Mouse (Mus musculus) gastrocnemius, adult 2 months (tissue): ENCODE results near the gene Ptpn18. TPM values are rescaled to one million over a fixed set of nuclear protein-coding genes. Genes with fewer than 3 reads are reported as not detected.

ENCODE experiments used
- DNase-seq: peaks from one replicate; pipeline ENCODE4 v3.0.0; 2022
- H3K27ac ChIP-seq: fragments of 200-600 bp; 2 replicates; pipeline ENCODE4 v1.8.1; 2022; ENCODE audit warnings: mild to moderate bottlenecking
- H3K4me3 ChIP-seq: fragments of 200-600 bp; 2 replicates; pipeline ENCODE4 v1.8.1; 2022; ENCODE audit warnings: mild to moderate bottlenecking, moderate library complexity
- CTCF ChIP-seq: fragments of 200-600 bp; IDR thresholded peaks from 2 replicates; pipeline ENCODE4 v1.8.1; 2022; ENCODE audit warnings: antibody characterized with exemption, mild to moderate bottlenecking, moderate library complexity
- intact Hi-C: fragments of 180-260 bp; cut with DNase I; formaldehyde crosslinking; loops from one replicate; pipeline ENCODE4 v1.15.1; 2025
- total RNA-seq, 2 experiments: library from RNA; stranded (reverse); gene quantifications; 2 replicates each; pipeline ENCODE4 v1.2.3; 2021

Gene Ptpn18
- total RNA-seq, 2 experiments from 2014 or later: 1.8 to 2.3 TPM

DNA sequence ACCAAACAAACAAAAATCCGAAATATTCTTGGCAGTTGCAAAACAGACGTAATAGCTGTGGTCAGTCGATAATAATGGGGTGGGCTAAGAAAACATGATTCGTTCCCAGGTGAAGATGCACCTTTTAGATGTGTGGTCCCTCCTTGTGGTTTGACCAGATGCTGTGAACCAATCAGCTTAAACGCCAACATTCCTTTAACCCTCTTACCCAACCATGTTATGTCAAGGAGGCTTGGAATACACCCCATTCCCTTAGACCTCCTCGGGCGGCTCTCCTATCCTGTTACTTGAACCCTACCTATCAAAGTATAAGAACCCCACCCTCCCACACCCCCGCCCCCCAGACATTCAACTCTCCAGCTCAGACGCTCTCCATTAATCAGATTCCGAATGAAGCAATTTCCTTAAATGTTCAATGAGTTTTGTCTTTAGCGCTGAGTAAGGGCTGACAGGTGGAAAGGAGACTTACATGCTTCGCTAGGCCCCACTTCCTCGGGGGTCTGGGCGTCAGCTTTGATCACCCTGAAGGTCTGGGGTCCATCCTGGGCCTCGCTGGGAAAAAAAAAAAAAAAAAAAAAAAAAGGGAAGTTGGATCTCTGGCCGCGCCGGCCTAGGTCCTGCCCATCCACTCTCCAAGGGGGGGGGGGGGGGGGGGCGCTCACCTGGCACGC is 21.0 kb upstream of the Ptpn18 start:
- H3K4me3 ChIP-seq: peak overlapping the region; percentile 75
- intact Hi-C loops: loop anchor here (10.0 kb wide), 3 partner anchors 314 to 434 kb away; partner anchors contain the start of genes Fam168b and Plekhb2
- peak overlapping the region; percentile 96 for H3K27ac ChIP-seq
- no peak for TF ChIP-seq CTCF
- no peak for DNase-seq

- peak within 1 kb of the TSS; percentile 96 for H3K27ac ChIP-seq
- intact Hi-C loops: loop anchor here (10.0 kb wide), 3 partner anchors 315 to 435 kb away; partner anchors contain the start of genes Fam168b and Plekhb2
- no peak for TF ChIP-seq CTCF
- peak within 1 kb of the TSS; percentile 75 for H3K4me3 ChIP-seq
- peak; percentile 97 for DNase-seq
These were observed 20.2 kb upstream of the Ptpn18 start, which contains the start of the genes Ccdc115 and Imp4 for GRCm38 (mm10) chr1:34439215-34439960. Gene Ccdc115, minus strand, starts transcription at chr1:34439672. Gene Imp4, plus strand, starts transcription at chr1:34439851.

- DNase-seq: no peak
- intact Hi-C loops: loop anchor here (10.0 kb wide), 3 partner anchors 315 to 435 kb away; partner anchors contain the start of genes Fam168b and Plekhb2
- peak; percentile 45 for TF ChIP-seq CTCF
- H3K27ac ChIP-seq: peak overlapping the region; percentile 96
- peak overlapping the region; percentile 75 for H3K4me3 ChIP-seq
These were observed 19.5 kb upstream of the Ptpn18 start for GRCm38 (mm10) chr1:34439961-34440630.

DNA sequence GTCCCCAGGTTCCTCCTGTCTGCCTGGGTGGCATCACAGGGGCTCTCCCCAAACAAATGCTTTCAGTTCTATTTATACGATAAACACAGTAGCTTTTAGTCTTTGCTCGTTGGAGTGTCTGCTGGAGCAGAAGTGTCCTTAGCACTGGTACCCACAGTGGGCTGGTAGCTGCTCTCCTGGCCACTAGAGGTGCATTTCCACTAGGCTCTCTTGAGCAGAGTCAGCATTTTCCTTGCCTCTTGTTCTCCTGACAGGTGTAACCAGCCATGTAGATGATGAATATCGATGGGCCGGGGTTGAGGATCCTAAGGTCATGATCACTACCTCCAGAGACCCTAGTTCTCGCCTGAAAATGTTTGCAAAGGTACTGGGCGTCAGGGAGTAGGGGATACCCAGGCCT is 16.4 kb upstream of the Ptpn18 start:
- H3K27ac ChIP-seq: no peak overlapping the region
- intact Hi-C loops: no loop called here
- TF ChIP-seq CTCF: no peak
- no peak overlapping the region for H3K4me3 ChIP-seq
- DNase-seq: no peak

GRCm38 (mm10) chr1:34458431-34458830 is 1.1 kb upstream of the Ptpn18 start:
- H3K4me3 ChIP-seq: no peak overlapping the region
- intact Hi-C loops: no loop called here
- no peak for TF ChIP-seq CTCF

DNA sequence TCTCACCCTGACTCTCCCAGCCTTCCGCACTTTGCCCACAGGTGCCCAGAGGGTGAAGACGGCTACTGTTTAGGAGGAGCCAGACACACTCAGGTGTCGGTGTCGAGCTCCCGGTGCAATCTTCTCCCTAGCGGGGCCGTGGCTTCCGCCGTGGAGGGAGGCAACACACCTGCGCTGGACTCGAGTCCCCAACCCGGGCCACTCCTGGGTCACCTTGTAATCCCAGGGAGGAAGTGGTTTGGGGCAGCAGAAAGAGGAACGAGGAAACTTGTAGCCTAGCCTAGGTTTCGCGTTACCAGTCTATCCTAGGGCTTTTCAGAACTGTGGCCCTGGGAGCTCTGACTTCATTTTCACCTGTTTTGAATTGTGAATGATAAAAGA is 489 bp downstream of the Ptpn18 start:
- peak; percentile 26 for DNase-seq
- Histone ChIP-seq H3K4me3 (peak overlapping the region; percentile 86), H3K27ac (peak overlapping the region; percentile 64)
- intact Hi-C loops: no loop called here
- TF ChIP-seq CTCF: no peak

More at GRCm38 (mm10) chr1:34458431-34458830, 1.1 kb upstream of the Ptpn18 start:
- no peak for DNase-seq
- H3K27ac ChIP-seq: no peak overlapping the region

DNA sequence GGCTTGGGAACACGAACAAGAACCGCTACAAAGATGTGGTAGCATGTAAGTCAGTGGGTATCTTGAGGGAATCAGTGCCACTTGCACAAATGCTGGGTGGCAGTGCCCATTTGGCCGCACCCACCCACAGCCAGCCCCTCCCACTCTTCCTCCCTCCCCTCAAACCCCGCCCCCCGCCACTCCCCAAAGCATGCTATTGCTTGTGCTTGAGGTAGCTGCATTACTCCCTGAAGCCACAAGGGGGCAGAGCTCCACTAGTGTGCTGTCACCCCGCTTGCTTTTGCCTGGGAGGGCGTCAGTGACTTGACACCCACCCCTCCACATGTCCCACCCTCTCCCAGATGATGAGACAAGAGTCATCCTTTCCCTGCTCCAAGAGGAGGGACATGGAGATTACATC is 3.2 kb downstream of the Ptpn18 start:
- DNase-seq: peak; percentile 67
- no peak overlapping the region for H3K27ac ChIP-seq
- intact Hi-C loops: no loop called here
- peak; percentile 61 for TF ChIP-seq CTCF
- no peak overlapping the region for H3K4me3 ChIP-seq

GRCm38 (mm10) chr1:34464310-34464817 is 4.8 kb downstream of the Ptpn18 start:
- Histone ChIP-seq H3K4me3 (no peak overlapping the region), H3K27ac (no peak overlapping the region; the same call in 1 of the 2 replicates)
- no peak for TF ChIP-seq CTCF
- no peak for DNase-seq
- intact Hi-C loops: no loop called here

GRCm38 (mm10) chr1:34465445-34465844 is 5.9 kb downstream of the Ptpn18 start:
- TF ChIP-seq CTCF: no peak
- no peak for DNase-seq
- intact Hi-C loops: no loop called here
- Histone ChIP-seq H3K4me3 (no peak overlapping the region), H3K27ac (no peak overlapping the region)

- Histone ChIP-seq H3K27ac (no peak overlapping the region), H3K4me3 (no peak overlapping the region)
- intact Hi-C loops: no loop called here
- no peak for DNase-seq
- TF ChIP-seq CTCF: no peak
These were observed 8.5 kb downstream of the Ptpn18 start for GRCm38 (mm10) chr1:34468051-34468450.

- no peak for TF ChIP-seq CTCF
- no peak for DNase-seq
- Histone ChIP-seq H3K4me3 (no peak overlapping the region), H3K27ac (no peak overlapping the region)
- intact Hi-C loops: no loop called here
These were observed 8.9 kb downstream of the Ptpn18 start for GRCm38 (mm10) chr1:34468500-34468899.

DNA sequence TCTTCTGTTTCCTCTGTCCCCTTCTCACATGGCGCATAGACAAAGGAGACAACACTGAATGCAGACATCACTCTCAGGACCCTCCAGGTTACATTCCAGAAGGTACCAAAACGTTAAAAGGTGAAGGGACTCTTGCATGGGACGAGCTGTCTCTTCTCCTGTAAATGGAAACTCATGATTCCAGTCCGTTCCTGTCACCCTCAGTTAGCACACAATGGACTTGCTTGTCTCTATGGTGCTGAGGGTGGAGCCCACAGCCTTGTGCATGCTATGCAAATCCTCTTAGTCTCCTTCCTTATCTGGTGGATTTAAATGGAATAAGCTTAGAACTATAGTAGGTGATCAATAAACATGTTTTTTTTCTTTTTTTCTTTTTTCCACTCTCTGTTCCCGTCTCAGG is 10.2 kb downstream of the Ptpn18 start:
- intact Hi-C loops: no loop called here
- no peak for TF ChIP-seq CTCF
- DNase-seq: no peak
- Histone ChIP-seq H3K4me3 (no peak overlapping the region), H3K27ac (no peak overlapping the region)
